ENCODE assay signal across 9 mouse cellular contexts in genomic region chr11:117263096-117263808, GRCm38 (mm10).
DNase-seq lines count a peak whose midpoint lies in the region; ATAC-seq lines count a peak whose summit lies in the region.
"Had no signal": no experiment of that assay in that cellular context is flagged by ENCODE, and none has a peak within 500 bp of the region (broad histone marks: within the 10 kb centered on the region; RNA-seq: fewer than 3 reads in every experiment).

No protein-coding gene starts in this region.

- H3K9me3 ChIP-seq in heart, embryonic 11.5 days (replicated peaks; ENCODE audit: control insufficient read depth, low read length) = no peaks in the 10 kb centered on the region
- no peaks in the 10 kb centered on the region for H3K9me3 ChIP-seq in heart, embryonic 12.5 days (replicated peaks)
- H3K9me3 ChIP-seq: liver, embryonic 15.5 days had no signal

- H3K36me3 ChIP-seq in heart, embryonic 11.5 days (ENCODE audit: control insufficient read depth, insufficient read depth, low read length) = no peaks in the 10 kb centered on the region
- H3K36me3 ChIP-seq in heart, embryonic 12.5 days = no peaks in the 10 kb centered on the region
- H3K36me3 ChIP-seq: liver, embryonic 15.5 days had no signal

- H3K27me3 ChIP-seq in heart, embryonic 11.5 days (ENCODE audit: control insufficient read depth, insufficient read depth, low read length) = no peaks in the 10 kb centered on the region
- peaks cover 17% of the 10 kb centered on the region for H3K27me3 ChIP-seq in heart, embryonic 12.5 days (replicated peaks)

- intact Hi-C loops in left cerebral cortex, postnatal 4 days (cut with DNase I) = no loop called here

- H3K27ac ChIP-seq in heart, embryonic 11.5 days (ENCODE audit: low read depth, low read length) = no peak overlapping the region
- H3K27ac ChIP-seq in heart, embryonic 12.5 days (ENCODE audit: poor library complexity, severe bottlenecking) = 0 out of 2 replicates have a peak overlapping the region, but pooled peaks have one; percentile 1
- H3K27ac ChIP-seq: liver, embryonic 15.5 days had no signal

- peak; percentile 99 for DNase-seq in heart, adult 11 months
- DNase-seq in adrenal gland, postnatal 14 days = peak; percentile 78
- peak; percentile 59 to 74 for DNase-seq in kidney, postnatal 4 days
- DNase-seq in left cerebral cortex, postnatal 4 days = no peak
- DNase-seq in ovary, adult 18-20 months (ENCODE audit: low spot score) = no peak

- H3K9ac ChIP-seq in heart, embryonic 11.5 days (ENCODE audit: low read depth, low read length) = no peak overlapping the region
- H3K9ac ChIP-seq in heart, embryonic 12.5 days = no peak overlapping the region
- H3K9ac ChIP-seq: liver, embryonic 15.5 days had no signal

- H3K4me2 ChIP-seq in heart, embryonic 11.5 days = no peak overlapping the region
- no peak overlapping the region for H3K4me2 ChIP-seq in heart, embryonic 12.5 days
- H3K4me2 ChIP-seq: liver, embryonic 15.5 days had no signal

- H3K4me3 ChIP-seq in heart, embryonic 11.5 days (ENCODE audit: low read depth, low read length) = no peak overlapping the region
- H3K4me3 ChIP-seq in heart, embryonic 12.5 days = no peak overlapping the region
- H3K4me3 ChIP-seq: liver, embryonic 15.5 days had no signal

- ATAC-seq in heart, embryonic 11.5 days (replicated peaks; ENCODE audit: insufficient number of reproducible peaks, low FRiP score, low TSS enrichment) = no peak
- ATAC-seq in heart, embryonic 12.5 days (ENCODE audit: insufficient number of reproducible peaks, low FRiP score) = no peak
- no peak for ATAC-seq in inflammation-experienced regulatory T-cells, adult 6 months

- peaks cover 29% of the 10 kb centered on the region for H3K4me1 ChIP-seq in heart, embryonic 11.5 days (ENCODE audit: control insufficient read depth, insufficient read depth, low read length)
- peaks cover 51% of the 10 kb centered on the region for H3K4me1 ChIP-seq in heart, embryonic 12.5 days (replicated peaks)

- 49% methylated on average over 9 of the region's 9 CpGs for WGBS in heart, embryonic 11.5 days (ENCODE audit: insufficient replicate concordance)
- WGBS in heart, embryonic 12.5 days = 43% methylated on average over 9 of the region's 9 CpGs

Comparison
In these comparisons a context has a peak if more than half of its experiments do, and no peak if none do; other contexts are left out.
1. DNase-seq: peak in heart, adult 11 months (single experiment), adrenal gland, postnatal 14 days (single experiment) and kidney, postnatal 4 days (2 of 2); none in left cerebral cortex, postnatal 4 days (single experiment) and ovary, adult 18-20 months (single experiment).